Mouse (Mus musculus): Measurements from ENCODE around the gene Lrmp. TPM values are rescaled to one million over a fixed set of nuclear protein-coding genes. Genes with fewer than 3 reads are reported as not detected.

The Lrmp gene
- total RNA-seq (2021) = under 1 TPM; 0.31 to 0.61 TPM
- long read RNA-seq, experiment 1 = 0 reads
- long read RNA-seq, experiment 2 = 0 reads

GRCm38 (mm10) chr6:145115476-145116097 lies at the start of gene Lrmp:
Gene Lrmp, plus strand, starts transcription at chr6:145115653.
- no peak within 1 kb of the TSS for H3K27ac ChIP-seq
- no peak for DNase-seq
- peak; percentile 20; the same call in 1 of the 2 replicates for TF ChIP-seq CTCF (IDR thresholded peaks at IDR 0.05)
- H3K4me3 ChIP-seq = no peak within 1 kb of the TSS
- intact Hi-C loops (cut with DNase I) = no loop called here

GRCm38 (mm10) chr6:145066416-145066815 lies 49.0 kb upstream of the Lrmp start:
- no peak for TF ChIP-seq CTCF (IDR thresholded peaks at IDR 0.05)
- no peak for DNase-seq
- H3K27ac ChIP-seq = no peak overlapping the region
- intact Hi-C loops (cut with DNase I) = no loop called here
- no peak overlapping the region for H3K4me3 ChIP-seq

- no peak for DNase-seq
- TF ChIP-seq CTCF (IDR thresholded peaks at IDR 0.05) = no peak
- no peak overlapping the region for H3K4me3 ChIP-seq
- no peak overlapping the region for H3K27ac ChIP-seq
- intact Hi-C loops (cut with DNase I) = no loop called here
These were observed 47.8 kb upstream of the Lrmp start for GRCm38 (mm10) chr6:145067679-145068078.

- no peak for DNase-seq
- H3K4me3 ChIP-seq = no peak overlapping the region
- no peak overlapping the region for H3K27ac ChIP-seq
- TF ChIP-seq CTCF (IDR thresholded peaks at IDR 0.05) = no peak
- intact Hi-C loops (cut with DNase I) = no loop called here
These were observed 46.1 kb upstream of the Lrmp start for GRCm38 (mm10) chr6:145069397-145069796.

- intact Hi-C loops (cut with DNase I) = no loop called here
- Histone ChIP-seq H3K27ac (no peak overlapping the region), H3K4me3 (no peak overlapping the region)
- DNase-seq = no peak
- TF ChIP-seq CTCF (IDR thresholded peaks at IDR 0.05) = no peak
These were observed 45.5 kb upstream of the Lrmp start for GRCm38 (mm10) chr6:145069921-145070320.

GRCm38 (mm10) chr6:145074461-145074860 lies 41.0 kb upstream of the Lrmp start:
- no peak for DNase-seq
- no peak for TF ChIP-seq CTCF (IDR thresholded peaks at IDR 0.05)
- intact Hi-C loops (cut with DNase I) = no loop called here
- no peak overlapping the region for H3K4me3 ChIP-seq
- H3K27ac ChIP-seq = no peak overlapping the region

GRCm38 (mm10) chr6:145075088-145075547 lies 40.3 kb upstream of the Lrmp start:
- peak; percentile 21 for DNase-seq
- peak overlapping the region; percentile 48 for H3K27ac ChIP-seq
- intact Hi-C loops (cut with DNase I) = no loop called here
- no peak for TF ChIP-seq CTCF (IDR thresholded peaks at IDR 0.05)
- H3K4me3 ChIP-seq = peak overlapping the region; percentile 68

- intact Hi-C loops (cut with DNase I) = no loop called here
- DNase-seq = peak; percentile 41
- peak within 1 kb of the TSS; percentile 48 for H3K27ac ChIP-seq
- TF ChIP-seq CTCF (IDR thresholded peaks at IDR 0.05) = no peak
- peak within 1 kb of the TSS; percentile 68 for H3K4me3 ChIP-seq
These were observed 39.8 kb upstream of the Lrmp start, which contains the start of gene Bcat1 for GRCm38 (mm10) chr6:145075548-145076224. Gene Bcat1, minus strand, starts transcription at chr6:145076184.

- TF ChIP-seq CTCF (IDR thresholded peaks at IDR 0.05) = no peak
- DNase-seq = no peak
- H3K4me3 ChIP-seq = peak overlapping the region; percentile 68
- H3K27ac ChIP-seq = no peak overlapping the region
- intact Hi-C loops (cut with DNase I) = no loop called here
These were observed 39.2 kb upstream of the Lrmp start for GRCm38 (mm10) chr6:145076286-145076685.

- no peak for DNase-seq
- H3K27ac ChIP-seq = no peak overlapping the region
- no peak overlapping the region for H3K4me3 ChIP-seq
- no peak for TF ChIP-seq CTCF (IDR thresholded peaks at IDR 0.05)
- intact Hi-C loops (cut with DNase I) = no loop called here
These were observed 36.2 kb upstream of the Lrmp start for GRCm38 (mm10) chr6:145079087-145079759.

- DNase-seq = no peak
- Histone ChIP-seq H3K4me3 (no peak overlapping the region), H3K27ac (no peak overlapping the region)
- intact Hi-C loops (cut with DNase I) = no loop called here
- TF ChIP-seq CTCF (IDR thresholded peaks at IDR 0.05) = no peak
These were observed 33.7 kb upstream of the Lrmp start for GRCm38 (mm10) chr6:145081721-145082120.

GRCm38 (mm10) chr6:145084343-145085117 lies 30.9 kb upstream of the Lrmp start:
- DNase-seq = no peak
- TF ChIP-seq CTCF (IDR thresholded peaks at IDR 0.05) = no peak
- Histone ChIP-seq H3K4me3 (no peak overlapping the region), H3K27ac (no peak overlapping the region)
- intact Hi-C loops (cut with DNase I) = loop anchor here (5.0 kb wide), 2 partner anchors 43 to 258 kb away; no protein-coding TSS in a partner anchor

Data from gastrocnemius, adult 2 months (tissue).